Mouse (Mus musculus) heart, embryonic 13.5 days (tissue): Measurements from ENCODE around the gene Ntpcr. TPM values are rescaled to one million over a fixed set of nuclear protein-coding genes. Genes with fewer than 3 reads are reported as not detected.

Experiments
- ATAC-seq: fragments of 200-750 bp; cut with Nextera tagmentation; 2 replicates; pipeline ENCODE4 v1.8.0; 2017; ENCODE audit warnings: moderate TSS enrichment; ENCODE audit not compliant: insufficient number of reproducible peaks, low FRiP score, low TSS enrichment; ENCODE audit errors: extremely low read depth
- H3K27ac ChIP-seq: fragments of 300-500 bp; sonication (generic); replicated peaks from 2 replicates; pipeline ENCODE4 v1.5.1; 2015; ENCODE audit warnings: moderate library complexity, mild to moderate bottlenecking, inconsistent platforms
- H3K27me3 ChIP-seq: fragments of 300-500 bp; sonication (generic); replicated peaks from 2 replicates; pipeline ENCODE4 v1.6.1; 2015; ENCODE audit warnings: mild to moderate bottlenecking, inconsistent platforms
- H3K36me3 ChIP-seq: fragments of 300-500 bp; sonication (generic); 2 replicates; pipeline ENCODE4 v1.6.1; 2015; ENCODE audit warnings: mild to moderate bottlenecking, inconsistent platforms
- H3K4me1 ChIP-seq: fragments of 300-500 bp; sonication (generic); 2 replicates; pipeline ENCODE4 v1.6.1; 2015; ENCODE audit warnings: inconsistent platforms
- H3K4me2 ChIP-seq: fragments of 300-500 bp; sonication (generic); 2 replicates; pipeline ENCODE4 v1.6.1; 2015; ENCODE audit warnings: inconsistent platforms, mild to moderate bottlenecking, moderate library complexity
- H3K4me3 ChIP-seq: fragments of 300-500 bp; sonication (generic); 2 replicates; pipeline ENCODE4 v1.5.1; 2015; ENCODE audit warnings: moderate library complexity, mild to moderate bottlenecking, inconsistent platforms
- H3K9ac ChIP-seq: fragments of 300-500 bp; sonication (generic); 2 replicates; pipeline ENCODE4 v1.6.1; 2015; ENCODE audit warnings: inconsistent platforms, mild to moderate bottlenecking, moderate library complexity
- H3K9me3 ChIP-seq: fragments of 300-500 bp; sonication (generic); 2 replicates; pipeline ENCODE4 v1.6.1; 2016; ENCODE audit warnings: inconsistent platforms
- WGBS: fragments of 180-500 bp; shearing (Covaris S2); methylation state at CpG from one replicate; pipeline ENCODE4 v1.1.7; 2015; ENCODE audit warnings: mixed read lengths; 5-methylcytosine and 5-hydroxymethylcytosine counted together
- polyA plus RNA-seq: library from polyadenylated mRNA; unstranded; fragments of >200 nt; fragmentation: Nextera tagmentation; extraction: Ambion mirVana; gene quantifications from 2 replicates; pipeline ENCODE4 v1.2.1, GENCODE M21; 2015

Ntpcr gene
- polyA plus RNA-seq, 1 experiment from 2014 or later, result 25.7 TPM

- Histone ChIP-seq H3K27ac (no peak overlapping the region), H3K27me3 (no peaks in the 10 kb centered on the region), H3K9ac (no peak overlapping the region), H3K9me3 (no peaks in the 10 kb centered on the region), H3K4me1 (peaks cover 3% of the 10 kb centered on the region; the same call in 1 of the 2 replicates), H3K4me3 (no peak overlapping the region), H3K4me2 (no peak overlapping the region), H3K36me3 (no peaks in the 10 kb centered on the region)
- ATAC-seq, result no peak
- 79% methylated on average over 5 of the region's 5 CpGs for WGBS
These were observed 2.8 kb upstream of the Ntpcr start for GRCm38 (mm10) chr8:125726986-125727385.

- no peak overlapping the region for H3K4me2 ChIP-seq
- no peak overlapping the region for H3K9ac ChIP-seq
- H3K9me3 ChIP-seq, result no peaks in the 10 kb centered on the region
- peaks cover 3% of the 10 kb centered on the region; the same call in 1 of the 2 replicates for H3K4me1 ChIP-seq
- no peak for ATAC-seq
- H3K27me3 ChIP-seq, result no peaks in the 10 kb centered on the region
- no peak overlapping the region for H3K4me3 ChIP-seq
- H3K36me3 ChIP-seq, result no peaks in the 10 kb centered on the region
- WGBS, result 55% methylated on average over 8 of the region's 8 CpGs
- H3K27ac ChIP-seq, result no peak overlapping the region
These were observed 2.0 kb upstream of the Ntpcr start for GRCm38 (mm10) chr8:125727797-125728196.

- Histone ChIP-seq H3K9ac (peak overlapping the region; percentile 87), H3K27ac (peak overlapping the region; percentile 36; the same call in 1 of the 2 replicates), H3K27me3 (no peaks in the 10 kb centered on the region), H3K9me3 (no peaks in the 10 kb centered on the region), H3K4me3 (peak overlapping the region; percentile 79), H3K36me3 (peaks cover 20% of the 10 kb centered on the region), H3K4me1 (peaks cover 14% of the 10 kb centered on the region), H3K4me2 (peak overlapping the region; percentile 80)
- peak; percentile 87 for ATAC-seq
- WGBS, result 7% methylated on average over 45 of the region's 52 CpGs
These were observed 4.5 kb downstream of the Ntpcr start for GRCm38 (mm10) chr8:125733964-125734956.

- Histone ChIP-seq H3K36me3 (peaks cover 31% of the 10 kb centered on the region), H3K27me3 (no peaks in the 10 kb centered on the region), H3K9me3 (no peaks in the 10 kb centered on the region), H3K4me1 (peaks cover 22% of the 10 kb centered on the region), H3K9ac (no peak overlapping the region), H3K4me2 (no peak overlapping the region), H3K27ac (no peak overlapping the region), H3K4me3 (no peak overlapping the region)
- 93% methylated on average over 4 of the region's 4 CpGs for WGBS
- no peak for ATAC-seq
These were observed 9.2 kb downstream of the Ntpcr start for GRCm38 (mm10) chr8:125738956-125739355.

- peaks cover 31% of the 10 kb centered on the region for H3K36me3 ChIP-seq
These were observed 10.9 kb downstream of the Ntpcr start for GRCm38 (mm10) chr8:125740655-125741054.

GRCm38 (mm10) chr8:125741377-125741776 lies 11.6 kb downstream of the Ntpcr start:
- no peaks in the 10 kb centered on the region for H3K27me3 ChIP-seq
- H3K4me1 ChIP-seq, result peaks cover 13% of the 10 kb centered on the region; the same call in 1 of the 2 replicates
- no peak overlapping the region for H3K9ac ChIP-seq
- ATAC-seq, result no peak
- peaks cover 30% of the 10 kb centered on the region for H3K36me3 ChIP-seq
- H3K27ac ChIP-seq, result no peak overlapping the region
- no peaks in the 10 kb centered on the region for H3K9me3 ChIP-seq
- WGBS, result 63% methylated on average over 5 of the region's 5 CpGs
- H3K4me2 ChIP-seq, result no peak overlapping the region
- no peak overlapping the region for H3K4me3 ChIP-seq

More at GRCm38 (mm10) chr8:125740655-125741054, 10.9 kb downstream of the Ntpcr start:
- Histone ChIP-seq H3K27me3 (no peaks in the 10 kb centered on the region), H3K9me3 (no peaks in the 10 kb centered on the region), H3K27ac (no peak overlapping the region), H3K4me3 (no peak overlapping the region), H3K4me2 (no peak overlapping the region), H3K9ac (no peak overlapping the region), H3K4me1 (peaks cover 13% of the 10 kb centered on the region; the same call in 1 of the 2 replicates)
- WGBS, result 81% methylated on average over 10 of the region's 10 CpGs
- ATAC-seq, result no peak

GRCm38 (mm10) chr8:125741855-125742254 lies 12.1 kb downstream of the Ntpcr start:
- H3K36me3 ChIP-seq, result peaks cover 25% of the 10 kb centered on the region
- 42% methylated on average over 2 of the region's 2 CpGs for WGBS
- H3K4me3 ChIP-seq, result no peak overlapping the region
- H3K9ac ChIP-seq, result no peak overlapping the region
- ATAC-seq, result no peak
- peaks cover 13% of the 10 kb centered on the region; the same call in 1 of the 2 replicates for H3K4me1 ChIP-seq
- no peak overlapping the region for H3K27ac ChIP-seq
- no peaks in the 10 kb centered on the region for H3K9me3 ChIP-seq
- H3K4me2 ChIP-seq, result no peak overlapping the region
- no peaks in the 10 kb centered on the region for H3K27me3 ChIP-seq

- Histone ChIP-seq H3K4me2 (no peak overlapping the region), H3K4me1 (peaks cover 17% of the 10 kb centered on the region), H3K36me3 (peaks cover 19% of the 10 kb centered on the region; the same call in 1 of the 2 replicates), H3K27me3 (no peaks in the 10 kb centered on the region), H3K9me3 (no peaks in the 10 kb centered on the region), H3K9ac (no peak overlapping the region), H3K27ac (no peak overlapping the region), H3K4me3 (no peak overlapping the region)
- 62% methylated on average over 8 of the region's 8 CpGs for WGBS
- ATAC-seq, result no peak
These were observed 12.6 kb downstream of the Ntpcr start for GRCm38 (mm10) chr8:125742406-125742805.

GRCm38 (mm10) chr8:125744914-125745576 lies 15.3 kb downstream of the Ntpcr start:
- 82% methylated on average over 10 of the region's 10 CpGs for WGBS
- Histone ChIP-seq H3K4me3 (no peak overlapping the region), H3K9me3 (no peaks in the 10 kb centered on the region), H3K4me2 (no peak overlapping the region), H3K27me3 (no peaks in the 10 kb centered on the region), H3K36me3 (peaks cover 4% of the 10 kb centered on the region; the same call in 1 of the 2 replicates), H3K9ac (no peak overlapping the region), H3K4me1 (peaks cover 21% of the 10 kb centered on the region), H3K27ac (no peak overlapping the region)
- ATAC-seq, result no peak

GRCm38 (mm10) chr8:125747390-125747789 lies 17.6 kb downstream of the Ntpcr start:
- ATAC-seq, result no peak
- 64% methylated on average over 8 of the region's 8 CpGs for WGBS
- no peak overlapping the region for H3K27ac ChIP-seq
- no peak overlapping the region for H3K4me2 ChIP-seq
- no peak overlapping the region for H3K9ac ChIP-seq
- H3K4me1 ChIP-seq, result peaks cover 25% of the 10 kb centered on the region
- no peaks in the 10 kb centered on the region for H3K27me3 ChIP-seq
- no peaks in the 10 kb centered on the region for H3K9me3 ChIP-seq
- H3K4me3 ChIP-seq, result no peak overlapping the region
- H3K36me3 ChIP-seq, result no peaks in the 10 kb centered on the region; the same call in 1 of the 2 replicates

- no peak overlapping the region for H3K4me3 ChIP-seq
- ATAC-seq, result no peak
- 46% methylated on average over 8 of the region's 8 CpGs for WGBS
These were observed 21.1 kb downstream of the Ntpcr start for GRCm38 (mm10) chr8:125750846-125751245.

More at GRCm38 (mm10) chr8:125750846-125751245, 21.1 kb downstream of the Ntpcr start:
- Histone ChIP-seq H3K4me2 (no peak overlapping the region), H3K4me1 (peaks cover 25% of the 10 kb centered on the region), H3K27me3 (no peaks in the 10 kb centered on the region), H3K27ac (no peak overlapping the region), H3K9me3 (no peaks in the 10 kb centered on the region), H3K9ac (no peak overlapping the region), H3K36me3 (no peaks in the 10 kb centered on the region; the same call in 1 of the 2 replicates)
